Mouse (Mus musculus) myocyte (in vitro differentiated cells): ENCODE measurements around the gene Cfap74.

Experiments
- POLR2A ChIP-seq: IDR thresholded peaks from one replicate; pipeline ENCODE4 v1.6.1; 2011; ENCODE audit warnings: low read depth, mild to moderate bottlenecking, control low read depth, moderate library complexity; ENCODE audit not compliant: insufficient read length
- POLR2AphosphoS2 ChIP-seq: IDR thresholded peaks from one replicate; pipeline ENCODE4 v1.6.1; 2011; ENCODE audit warnings: low read depth, control low read depth; ENCODE audit not compliant: insufficient read length

DNA sequence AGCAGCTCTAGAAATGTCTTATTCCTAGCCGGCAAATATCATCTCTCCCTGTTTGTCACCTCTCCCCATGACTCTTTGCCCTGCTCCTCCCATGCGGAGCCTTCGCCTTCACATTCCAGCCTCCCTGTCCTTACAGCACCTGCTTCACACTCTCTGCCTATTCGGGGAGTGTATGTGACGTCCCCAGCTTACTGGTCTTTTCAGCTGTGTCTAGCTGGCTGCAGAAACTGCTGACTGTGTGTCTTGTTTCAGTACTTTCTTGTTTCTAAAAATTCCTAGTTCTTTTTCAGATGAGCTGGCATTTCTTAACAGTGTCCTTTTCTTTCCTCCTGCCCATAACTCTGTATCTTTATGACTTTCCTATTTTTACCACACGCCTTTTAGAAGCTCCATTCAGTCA, 23.4 kb downstream of the Cfap74 start:
- TF ChIP-seq POLR2AphosphoS2 (no peak), POLR2A (no peak)
